Mouse (Mus musculus) urinary bladder, postnatal 25 days (tissue): ENCODE measurements around the gene Rita1.
A peak's percentile ranks its signal among the peaks of the same experiment; 100 is the strongest.

Experiments used
- DNase-seq: peaks from one replicate; pipeline ENCODE4 v3.0.0; 2022; ENCODE audit warnings: low spot score

Gene Rita1

DNA sequence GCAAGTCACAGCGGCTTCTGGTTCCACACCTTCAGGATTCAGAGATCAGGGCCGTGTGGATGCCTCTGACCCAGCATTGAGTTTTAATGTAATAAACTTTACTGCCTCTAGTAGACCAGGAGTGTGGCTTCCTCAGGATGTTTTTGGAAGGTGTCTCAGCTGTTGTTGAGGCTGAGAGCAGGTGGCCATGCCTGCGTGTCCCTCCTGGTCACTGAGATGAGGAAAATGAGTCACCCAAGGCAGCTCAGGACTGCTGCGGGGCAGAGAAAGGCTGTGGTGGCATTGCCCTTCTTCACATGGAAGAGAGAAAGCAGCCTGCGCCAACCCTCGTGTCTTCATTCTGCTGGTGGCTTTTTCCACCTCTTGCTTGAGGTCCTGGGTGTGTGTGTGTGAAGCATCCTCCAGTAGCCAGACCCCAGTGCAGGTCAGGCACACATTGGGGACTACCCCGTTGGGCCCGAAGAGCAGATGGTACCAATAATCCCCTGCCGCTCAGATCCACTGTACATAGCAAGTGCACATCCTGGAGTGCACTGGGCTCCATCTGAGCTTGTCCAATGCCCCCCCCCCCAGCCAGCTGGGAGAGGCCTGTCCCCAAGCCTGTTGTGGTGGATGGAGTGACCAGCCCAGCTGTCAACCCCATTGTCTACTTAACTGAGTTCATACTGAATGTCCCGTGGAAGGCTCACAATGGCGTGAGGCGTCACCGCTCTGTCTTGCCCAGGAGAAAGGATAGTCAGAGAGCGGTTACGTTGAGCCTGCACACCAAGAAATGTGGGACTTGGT is 15.3 kb upstream of the Rita1 start:
- no peak for DNase-seq

DNA sequence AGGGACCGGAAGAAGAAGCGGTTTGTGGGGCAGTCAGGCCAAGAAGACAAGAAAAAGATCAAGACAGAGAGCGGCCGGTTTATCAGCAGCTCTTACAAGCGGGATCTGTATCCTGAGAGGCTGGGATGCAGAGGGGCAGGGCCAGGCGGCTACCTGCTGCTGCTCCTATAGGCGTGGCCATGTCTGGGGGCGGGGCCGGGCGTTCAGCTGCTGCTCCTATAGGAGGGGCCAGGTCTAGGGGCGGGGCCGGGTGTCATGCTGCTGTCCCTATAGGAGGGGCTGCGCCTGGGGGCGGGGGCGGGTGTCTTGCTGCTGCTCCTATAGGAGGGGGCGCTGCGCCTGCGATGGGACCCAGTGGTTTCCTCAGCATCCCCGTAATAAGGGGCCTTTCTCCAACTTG is 14.0 kb upstream of the Rita1 start:
- DNase-seq: no peak

DNA sequence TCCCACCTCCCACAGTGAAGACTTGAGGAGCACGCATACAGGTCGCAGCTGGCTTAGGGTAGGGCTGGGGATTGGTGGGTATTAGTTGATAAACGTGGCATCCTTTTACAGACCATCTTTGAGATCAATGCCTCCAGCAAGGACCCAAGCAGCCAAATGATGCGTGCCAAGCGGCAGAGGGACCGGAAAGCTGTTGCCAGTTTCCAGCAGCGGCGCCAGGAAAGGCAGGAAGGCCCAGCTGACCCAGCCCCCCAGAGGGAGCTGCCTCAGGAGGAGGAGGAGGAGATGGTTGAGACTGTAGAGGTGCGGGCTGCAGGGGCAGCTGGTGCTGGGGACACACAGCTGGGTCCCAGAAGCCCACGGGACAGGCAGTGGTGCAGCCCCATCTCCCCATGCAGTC is 12.0 kb upstream of the Rita1 start:
- no peak for DNase-seq

DNA sequence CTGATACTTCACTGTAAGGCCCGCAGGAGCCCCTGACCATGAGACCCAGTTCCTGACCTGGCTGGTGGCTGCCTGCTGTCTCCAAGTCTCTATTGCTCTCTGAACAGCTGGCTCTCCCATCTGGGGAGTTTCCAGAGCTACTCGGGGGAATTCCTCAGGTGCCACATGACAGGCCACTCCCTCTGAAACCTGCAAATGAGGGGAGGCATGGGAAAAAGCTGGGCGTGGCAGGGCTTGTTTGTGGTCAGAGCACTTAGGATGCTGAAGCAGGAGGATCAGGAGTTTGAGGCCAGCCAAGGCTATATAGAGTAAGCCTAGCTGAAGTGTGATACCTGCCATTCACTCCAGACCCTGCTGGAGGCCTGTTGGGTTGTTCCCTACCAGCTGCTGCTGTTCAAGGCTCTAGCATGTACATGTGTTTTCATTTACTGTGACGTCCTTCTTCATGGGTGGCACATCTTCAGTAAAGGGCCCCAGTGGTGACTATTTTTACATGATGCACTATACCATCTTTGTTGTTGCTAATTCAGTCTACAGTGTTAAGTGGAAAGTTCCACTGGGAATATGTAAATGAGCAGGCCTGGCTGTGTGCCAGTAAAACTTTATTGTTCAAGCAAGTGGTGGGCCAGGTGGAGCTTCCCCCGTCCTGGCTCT is 9.9 kb upstream of the Rita1 start:
- no peak for DNase-seq

DNA sequence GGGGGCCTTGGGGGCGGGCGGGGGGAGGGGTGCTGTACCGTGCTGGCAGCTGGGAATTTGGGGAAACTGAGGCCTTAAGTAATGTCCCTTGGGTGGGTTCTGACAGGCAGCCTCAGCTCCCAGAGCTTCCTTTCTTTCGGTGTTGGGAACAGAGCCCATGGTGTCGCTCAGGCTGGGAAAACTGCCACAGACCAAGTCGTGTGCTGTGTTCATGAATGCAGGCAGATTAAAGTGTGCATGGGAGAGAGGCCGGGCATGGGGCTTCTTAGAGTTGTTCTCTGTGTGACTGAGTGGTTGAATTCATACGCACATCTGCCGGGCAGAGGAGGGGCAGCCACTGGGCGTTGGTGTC is 9.4 kb upstream of the Rita1 start:
- no peak for DNase-seq

DNA sequence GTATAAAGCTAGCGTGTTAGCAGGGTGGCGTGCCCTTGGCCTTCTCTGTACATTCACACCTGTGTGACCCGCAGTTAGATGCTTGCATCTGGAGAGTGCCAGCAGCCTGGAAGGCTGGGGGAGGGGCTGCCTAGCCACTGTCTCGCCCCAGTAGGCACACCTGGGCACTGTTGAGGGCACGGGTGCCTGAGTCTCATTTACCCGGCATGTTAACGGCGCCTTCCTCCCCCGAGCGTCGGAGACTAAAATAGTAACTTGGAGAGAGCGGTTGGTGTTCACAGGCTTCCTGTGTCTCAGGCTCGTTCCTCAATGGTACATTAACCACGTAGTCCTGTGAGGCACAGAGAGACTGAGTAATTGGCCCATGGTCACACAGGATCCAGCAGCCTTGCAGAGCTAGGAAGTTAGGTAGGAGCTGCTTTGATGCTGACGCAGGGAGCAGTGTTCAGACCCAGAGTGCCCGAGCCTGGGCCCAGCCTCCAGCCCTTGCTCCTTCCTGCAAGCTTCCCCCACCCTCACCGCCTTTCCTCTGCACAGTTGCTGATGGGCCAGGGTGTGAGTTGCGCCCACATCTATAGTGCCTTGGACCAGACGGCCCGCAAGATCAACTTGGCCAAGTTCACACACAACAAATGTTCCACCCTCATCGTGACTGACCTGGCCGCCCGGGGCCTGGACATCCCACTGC is 8.8 kb upstream of the Rita1 start:
- DNase-seq: no peak

DNA sequence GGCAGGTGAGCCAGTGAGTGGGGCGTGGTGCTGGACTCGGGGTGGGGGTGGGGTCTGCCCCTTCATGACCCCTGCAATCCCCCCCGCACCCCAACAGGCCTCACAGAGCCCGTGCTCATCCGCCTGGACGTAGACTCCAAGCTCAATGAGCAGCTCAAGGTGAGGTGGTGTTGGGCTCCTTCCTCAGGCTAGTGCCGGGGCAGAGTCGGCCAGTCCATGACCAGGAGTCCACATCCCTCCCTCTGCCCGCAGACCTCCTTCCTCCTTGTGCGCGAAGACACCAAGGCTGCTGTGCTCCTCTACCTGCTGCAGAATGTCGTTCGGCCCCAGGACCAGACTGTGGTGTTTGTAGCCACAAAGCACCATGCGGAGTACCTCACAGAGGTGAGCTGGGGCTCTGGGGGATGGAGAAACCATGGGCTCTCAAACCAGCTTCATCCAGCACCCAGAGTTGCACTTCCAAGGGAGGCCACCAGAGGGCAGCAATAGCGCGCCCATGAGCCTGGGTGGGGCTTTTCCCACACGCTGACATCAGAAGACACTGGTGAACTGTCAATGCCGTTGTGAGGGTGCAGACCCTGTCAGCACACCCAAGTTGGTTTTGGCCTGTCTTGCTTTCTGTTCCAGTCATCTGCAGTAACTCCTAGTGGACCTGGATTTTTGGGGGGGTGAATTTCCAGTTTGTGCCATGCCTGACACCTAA is 8.1 kb upstream of the Rita1 start:
- DNase-seq: peak; percentile 78

DNA sequence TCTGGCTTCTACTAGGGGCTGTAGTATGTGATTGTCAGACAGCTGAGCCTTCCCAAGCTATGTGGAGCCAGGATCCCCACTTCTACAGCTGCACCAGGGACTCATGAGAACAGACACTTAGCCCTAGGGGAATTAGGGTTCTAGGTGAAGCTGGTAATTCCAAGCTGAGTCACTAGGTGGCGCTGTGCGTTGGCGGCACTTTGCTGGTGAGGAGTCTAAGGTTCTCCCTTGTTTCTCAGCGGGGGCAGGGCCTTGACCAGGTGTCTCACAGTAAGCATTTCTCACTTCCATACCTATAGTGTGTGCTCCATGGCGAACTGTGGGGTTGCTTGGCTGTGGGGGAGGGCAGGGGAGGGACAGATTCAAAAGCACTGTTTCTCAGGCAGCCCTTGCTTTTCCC is 6.8 kb upstream of the Rita1 start:
- DNase-seq: peak; percentile 55

DNA sequence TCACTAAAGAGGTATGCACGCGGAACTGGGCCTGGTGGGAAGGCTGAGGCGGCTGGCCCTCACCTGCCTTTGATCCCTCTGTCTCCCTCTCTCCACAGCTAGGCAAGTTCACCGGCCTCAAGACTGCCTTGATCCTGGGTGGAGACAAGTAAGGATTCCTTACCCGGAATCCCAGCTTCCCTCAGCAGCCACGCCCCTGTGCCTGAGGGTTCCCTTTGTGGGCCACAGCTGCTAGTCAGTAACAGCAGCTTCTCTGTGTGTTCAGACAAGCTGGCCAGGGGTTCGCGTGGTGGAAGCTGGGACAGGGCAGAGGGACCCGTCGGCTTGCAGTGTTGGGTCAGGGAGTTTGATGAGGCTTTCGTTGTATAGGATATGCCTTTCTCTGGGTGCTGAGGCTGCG is 6.4 kb upstream of the Rita1 start:
- no peak for DNase-seq

DNA sequence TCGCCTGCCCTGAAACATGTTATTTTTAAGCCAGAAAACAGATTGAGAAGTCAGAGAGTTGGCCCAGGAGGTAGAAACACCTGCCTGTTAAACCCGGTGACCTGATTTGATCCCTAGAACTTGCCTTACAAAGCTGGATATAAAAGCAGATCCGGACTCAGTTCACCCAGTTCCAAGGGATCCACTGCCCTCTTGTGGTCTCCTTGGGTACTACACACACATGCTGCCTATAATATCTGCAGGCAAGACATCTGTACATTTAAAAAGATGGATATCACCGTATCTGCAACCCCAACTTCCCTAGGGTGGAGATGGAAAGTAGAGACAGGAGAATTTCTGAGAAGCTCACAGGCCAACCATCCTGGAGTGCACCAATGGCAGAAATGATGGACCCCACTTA is 3.5 kb upstream of the Rita1 start:
- DNase-seq: no peak

DNA sequence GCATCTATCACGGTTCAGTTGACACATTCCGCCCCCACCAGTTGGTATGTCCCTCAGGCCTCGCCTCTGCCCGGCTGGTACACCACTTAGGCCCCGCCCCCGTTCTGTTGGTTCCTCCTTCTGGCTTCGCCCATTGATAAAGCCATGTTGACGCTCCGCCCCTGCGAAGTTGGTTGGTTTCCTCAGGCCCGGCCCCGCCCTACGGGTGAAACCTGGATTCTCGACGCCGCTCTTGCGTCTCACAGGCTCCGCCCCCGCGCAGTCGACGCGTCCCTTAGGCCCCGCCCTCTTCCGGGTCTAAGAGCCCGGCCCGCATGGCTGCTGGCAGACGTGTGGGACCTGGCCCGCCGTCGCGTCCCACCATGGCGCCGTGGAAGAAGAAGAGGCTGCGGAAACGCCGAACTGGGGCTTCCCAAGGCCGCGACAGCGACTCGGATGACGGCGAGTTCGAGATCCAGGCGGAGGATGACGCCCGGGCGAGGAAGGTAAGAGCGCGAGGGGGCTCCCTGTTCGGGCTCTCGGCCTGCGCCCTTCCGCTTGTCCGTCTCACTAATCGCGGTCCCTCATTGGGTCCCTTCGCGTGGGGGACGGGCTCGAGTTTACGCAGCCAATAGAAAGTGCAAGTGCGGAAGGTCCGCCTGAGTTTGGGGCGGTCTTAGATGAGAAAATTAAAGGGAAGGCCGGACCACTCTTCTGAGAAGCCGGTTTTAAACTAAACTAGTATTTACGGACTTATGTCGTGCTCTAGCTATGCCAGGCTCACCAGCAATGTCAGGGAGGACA is 624 bp upstream of the Rita1 start:
- peak; percentile 99 for DNase-seq

DNA sequence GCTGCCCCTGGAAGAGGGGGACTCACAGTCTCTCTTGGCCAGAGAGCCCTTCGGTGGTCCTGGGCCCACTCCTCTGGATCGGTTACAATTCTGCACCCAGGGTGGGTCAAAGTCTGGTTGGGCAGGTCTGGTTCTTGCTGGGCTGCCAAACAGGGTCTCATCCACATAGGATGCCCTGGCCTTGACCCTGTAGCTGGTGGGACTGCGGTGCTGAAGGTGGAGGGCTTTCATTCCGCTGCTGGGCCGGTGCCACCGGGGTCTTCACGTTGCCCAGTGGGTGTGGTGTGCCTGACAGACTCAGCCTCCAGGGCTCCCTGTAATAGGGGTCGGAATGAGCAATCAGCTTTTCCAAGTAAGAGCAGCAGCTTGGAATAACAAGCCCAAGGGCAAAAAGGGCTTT is 973 bp downstream of the Rita1 start:
- DNase-seq: no peak

DNA sequence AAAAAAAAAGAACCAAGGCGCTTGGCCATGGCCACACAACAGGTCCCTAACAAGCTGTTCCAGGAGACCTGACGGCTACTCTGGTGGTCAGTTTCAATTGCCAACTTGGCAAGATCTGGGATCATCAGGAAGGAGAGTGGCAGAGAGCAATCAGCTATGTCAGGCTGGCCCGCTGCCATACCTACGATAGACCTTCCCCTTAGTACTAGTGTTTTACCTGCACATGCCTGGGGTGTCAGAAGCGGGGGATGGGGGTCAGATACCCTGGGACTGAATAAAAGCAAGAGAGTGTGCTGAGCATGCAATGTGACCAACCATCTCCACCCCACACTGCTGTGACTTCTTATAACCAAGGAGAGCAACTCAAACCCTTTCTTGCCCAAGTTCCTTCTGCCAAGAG is 1.5 kb downstream of the Rita1 start:
- no peak for DNase-seq

DNA sequence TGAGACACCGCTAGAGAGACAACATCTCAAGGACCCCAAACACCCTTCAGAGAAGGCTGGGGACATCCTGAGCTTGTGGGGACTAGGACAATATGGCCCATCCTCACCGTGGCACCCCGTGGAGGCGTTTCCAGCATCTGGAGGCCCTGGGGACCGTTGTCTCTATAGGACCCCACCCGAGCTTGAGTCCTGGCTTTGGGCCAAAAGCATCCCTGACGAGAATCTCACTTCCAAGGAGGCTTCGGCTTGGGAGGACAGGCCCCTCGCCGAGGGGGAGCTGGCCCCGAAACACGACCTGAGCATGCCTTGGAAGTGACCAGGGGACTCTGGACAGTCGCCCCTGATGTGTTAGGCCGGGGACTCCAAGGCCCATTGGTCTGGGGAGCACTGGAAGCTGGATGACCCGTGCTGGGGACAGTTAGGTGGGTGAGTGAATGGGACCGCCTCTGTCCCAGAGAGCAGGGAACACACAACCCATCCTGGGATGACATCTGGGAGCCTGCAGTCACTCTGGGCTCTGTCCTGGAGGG is 3.1 kb downstream of the Rita1 start:
- DNase-seq: no peak

DNA sequence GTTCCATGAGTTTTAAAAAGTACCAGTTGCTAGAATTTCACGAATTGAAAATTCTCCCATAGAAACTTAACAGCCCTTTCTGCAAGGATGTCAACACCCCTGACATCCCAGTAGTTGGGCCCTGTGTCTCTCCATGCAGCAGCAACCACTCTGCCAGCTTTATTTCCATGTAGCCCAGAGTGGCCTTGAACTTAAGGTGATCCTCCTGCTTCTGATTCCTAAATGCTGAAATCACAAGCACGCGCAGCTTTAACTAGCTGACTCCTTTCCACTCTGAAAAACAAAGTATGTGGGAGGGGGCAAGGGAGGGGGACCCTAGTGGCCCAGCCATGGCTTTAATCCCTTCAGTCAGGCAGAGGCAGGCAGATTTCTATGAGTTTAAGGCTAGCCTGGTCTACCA is 5.1 kb downstream of the Rita1 start:
- no peak for DNase-seq

DNA sequence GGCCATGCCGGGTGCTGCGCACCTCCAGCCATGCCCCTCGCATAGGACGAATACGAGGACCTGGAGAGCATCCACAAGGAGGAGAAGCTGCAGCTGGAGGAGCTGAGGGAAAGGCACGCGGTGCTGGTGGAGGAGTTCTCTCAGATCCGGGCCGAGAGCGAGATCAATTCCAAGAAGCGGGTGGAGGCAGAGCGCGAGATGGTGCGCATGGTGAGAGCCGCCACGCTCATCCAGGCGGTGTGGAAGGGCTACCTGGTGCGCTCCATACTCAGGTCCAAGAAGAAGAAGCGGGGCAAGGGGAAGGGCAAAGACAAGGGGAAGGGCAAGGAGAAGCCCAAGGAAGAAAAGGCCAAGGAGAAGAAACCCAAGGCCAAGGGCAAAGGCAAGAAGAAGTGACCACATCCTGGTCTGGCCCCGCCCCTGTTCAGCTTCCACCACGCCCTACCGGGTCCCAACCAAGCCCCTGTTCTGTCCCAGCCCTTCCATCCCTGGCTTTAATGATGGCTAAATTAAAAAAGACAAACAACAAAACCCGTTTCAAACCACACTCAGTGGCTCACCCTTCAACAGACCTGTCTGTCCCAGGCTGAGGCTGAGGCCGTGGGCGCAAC is 5.7 kb downstream of the Rita1 start:
- no peak for DNase-seq

DNA sequence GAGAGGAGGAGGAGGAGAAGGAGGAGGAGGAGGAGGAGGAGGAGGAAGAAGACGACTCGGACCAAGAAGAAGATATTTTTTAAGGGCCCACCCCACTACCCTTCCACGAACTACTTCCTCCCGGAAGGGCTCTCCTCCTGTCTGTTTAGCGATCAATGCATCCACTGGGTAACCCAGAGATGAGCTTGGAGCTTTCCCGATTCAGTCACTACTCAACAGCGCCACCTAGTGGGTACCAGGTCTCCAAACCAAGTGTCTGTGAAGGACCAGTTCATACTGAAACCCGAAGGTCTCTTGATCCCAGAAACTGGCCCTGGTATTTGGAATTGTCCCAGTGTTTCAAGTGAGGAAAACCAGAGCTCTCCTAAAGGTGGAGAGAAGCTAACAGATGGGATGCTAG is 6.7 kb downstream of the Rita1 start:
- peak; percentile 95 for DNase-seq

DNA sequence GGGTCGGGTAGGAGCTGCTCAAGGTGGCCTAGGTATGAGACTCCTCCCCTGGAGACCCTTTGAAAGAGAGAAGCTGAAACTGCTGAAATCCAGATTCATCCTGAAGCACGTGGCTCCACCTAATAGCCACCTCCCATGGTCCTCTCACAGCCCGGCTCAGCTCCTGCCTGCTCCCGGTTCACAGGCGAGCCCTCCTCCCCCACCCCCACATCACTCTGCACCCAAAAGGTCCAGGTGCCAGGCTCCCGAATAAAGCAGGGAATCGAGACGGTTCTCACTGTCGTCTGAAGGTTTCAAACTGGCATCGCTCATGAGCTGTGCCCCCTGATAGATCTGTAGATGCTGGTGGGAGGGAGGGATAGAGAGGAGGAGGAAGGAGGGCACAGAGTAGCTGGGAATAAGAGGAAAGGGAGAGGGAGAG is 7.1 kb downstream of the Rita1 start:
- DNase-seq: no peak

DNA sequence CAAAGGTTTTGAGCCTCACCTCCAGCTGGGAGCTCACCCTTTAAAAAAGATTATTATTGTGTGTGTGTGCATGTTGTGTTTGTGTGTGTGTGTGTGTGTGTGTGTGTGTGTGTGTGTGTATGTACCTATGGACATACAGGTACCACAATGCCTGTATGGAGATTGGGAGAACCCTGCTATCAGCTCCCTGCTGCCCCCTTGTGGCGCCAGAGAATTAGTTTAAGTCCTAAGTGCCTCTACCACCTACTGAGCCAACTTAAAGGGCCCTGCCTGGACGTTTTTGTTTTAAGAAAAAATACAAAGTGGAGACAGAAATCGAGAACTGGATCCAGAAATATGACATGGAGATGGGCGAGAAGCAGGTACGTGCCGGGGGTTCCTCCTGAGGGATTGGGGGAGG is 7.5 kb downstream of the Rita1 start:
- peak; percentile 88 for DNase-seq

DNA sequence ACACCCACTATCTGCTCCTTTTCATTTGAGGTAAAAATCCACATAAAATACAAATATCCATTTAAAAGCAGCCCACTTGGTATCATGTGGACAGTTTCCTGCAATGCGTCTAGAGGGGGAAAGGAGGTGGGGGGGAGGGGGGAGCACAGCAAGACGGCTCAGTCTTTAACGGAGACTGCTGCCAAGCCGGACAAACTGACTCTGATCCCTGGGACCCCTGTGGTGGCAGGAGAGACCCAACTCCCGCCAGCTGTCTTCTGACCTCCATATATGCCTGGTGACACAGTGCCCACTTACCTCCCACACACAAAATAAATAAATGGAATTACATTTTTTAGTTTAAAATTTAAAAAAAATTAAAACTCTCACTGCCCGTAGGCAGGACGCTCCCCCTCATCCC is 8.9 kb downstream of the Rita1 start:
- DNase-seq: no peak

DNA sequence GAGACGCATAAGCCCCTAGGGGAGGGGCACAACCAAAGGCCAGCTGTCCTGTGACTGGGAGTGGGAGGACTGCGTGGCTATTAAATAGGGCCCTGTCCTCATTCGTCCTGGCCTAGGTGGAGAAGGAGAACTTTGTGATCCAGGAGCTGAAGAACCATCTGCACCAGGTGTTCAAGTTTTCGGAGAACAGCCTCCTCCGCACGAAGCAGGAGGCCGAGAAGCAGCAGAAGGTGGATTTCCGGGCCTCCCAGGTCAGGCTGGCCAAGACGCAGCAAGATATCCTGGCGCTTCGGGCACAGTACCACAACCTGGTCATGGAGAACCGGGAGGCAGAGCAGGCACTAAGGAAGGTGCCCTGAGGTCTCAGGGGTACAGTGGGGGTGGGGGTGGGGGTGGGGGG is 10.2 kb downstream of the Rita1 start:
- no peak for DNase-seq
